Mouse (Mus musculus): Measurements from ENCODE around the gene Kank3.
A peak's percentile ranks its signal among the peaks of the same experiment; 100 is the strongest.
"Not testable (repeated sequence)": the region's sequence is repeated elsewhere in the genome, so short reads cannot be mapped to it uniquely, and the experiment has no call there.

Gene Kank3

GRCm38 (mm10) chr17:33807181-33807888 lies 3.0 kb upstream of the Kank3 start:
- no peak for DNase-seq (ENCODE audit: low spot score)

GRCm38 (mm10) chr17:33808192-33808591 lies 2.1 kb upstream of the Kank3 start:
- DNase-seq (ENCODE audit: low spot score): no peak

DNA sequence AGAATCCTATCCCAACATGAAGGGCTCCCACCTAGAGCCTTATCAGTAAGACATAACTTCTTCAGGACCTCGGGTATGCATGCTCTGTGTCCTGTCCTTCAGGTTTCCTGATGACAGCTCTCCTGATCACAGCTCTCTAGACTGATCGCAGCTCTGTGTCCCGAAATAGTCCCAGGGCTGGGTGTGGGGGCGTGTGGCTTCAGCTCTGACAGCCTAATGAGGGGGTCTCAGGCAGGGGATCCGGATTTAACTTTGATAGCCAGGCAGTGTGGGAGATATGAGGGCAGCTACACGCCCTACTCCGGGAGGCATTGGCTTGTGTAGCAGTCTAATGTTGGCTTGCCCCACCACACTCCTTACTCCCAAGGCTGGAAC lies 810 bp downstream of the Kank3 start:
- no peak for DNase-seq (ENCODE audit: low spot score)

GRCm38 (mm10) chr17:33812475-33812874 lies 2.2 kb downstream of the Kank3 start:
- no peak for DNase-seq (ENCODE audit: low spot score)

DNA sequence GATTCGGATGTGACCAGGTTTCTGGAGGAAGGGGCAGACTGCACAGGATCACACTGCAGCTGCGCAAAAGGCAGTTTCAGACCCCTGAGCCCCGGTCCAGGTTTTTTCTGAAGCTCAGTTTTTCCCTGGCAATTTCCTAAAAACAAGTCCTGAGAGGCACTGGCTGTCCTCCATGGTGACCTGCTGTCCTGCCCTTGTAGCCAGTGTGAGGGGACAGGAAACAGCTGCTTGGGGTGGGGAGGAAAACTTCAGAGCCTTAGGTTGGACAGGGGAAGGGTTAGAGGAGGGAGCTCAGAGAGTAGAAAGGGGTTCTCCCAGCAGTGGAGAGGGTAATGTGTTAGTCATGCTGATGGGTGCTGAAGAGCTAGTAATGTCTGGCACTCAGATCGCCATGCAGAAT lies 2.7 kb downstream of the Kank3 start:
- peak; percentile 64 for DNase-seq (ENCODE audit: low spot score)

DNA sequence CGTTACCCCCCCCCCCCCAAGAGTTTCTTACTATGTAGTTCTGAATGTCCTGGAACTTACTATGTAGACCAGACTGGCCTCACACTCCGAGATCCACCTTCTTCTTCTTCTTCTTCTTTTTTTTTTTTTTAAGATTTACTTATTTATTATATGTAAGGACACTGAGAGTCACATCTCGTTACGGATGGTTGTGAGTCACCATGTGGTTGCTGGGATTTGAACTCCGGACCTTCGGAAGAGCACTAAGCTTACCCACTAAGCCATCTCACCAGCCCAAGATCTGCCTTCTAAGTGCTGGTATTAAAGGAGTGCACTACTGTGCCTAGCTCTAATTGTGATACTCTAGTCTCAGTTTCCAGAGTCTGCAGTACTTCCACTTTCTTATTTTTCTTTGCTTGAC lies 5.1 kb downstream of the Kank3 start:
- DNase-seq (ENCODE audit: low spot score): no peak

DNA sequence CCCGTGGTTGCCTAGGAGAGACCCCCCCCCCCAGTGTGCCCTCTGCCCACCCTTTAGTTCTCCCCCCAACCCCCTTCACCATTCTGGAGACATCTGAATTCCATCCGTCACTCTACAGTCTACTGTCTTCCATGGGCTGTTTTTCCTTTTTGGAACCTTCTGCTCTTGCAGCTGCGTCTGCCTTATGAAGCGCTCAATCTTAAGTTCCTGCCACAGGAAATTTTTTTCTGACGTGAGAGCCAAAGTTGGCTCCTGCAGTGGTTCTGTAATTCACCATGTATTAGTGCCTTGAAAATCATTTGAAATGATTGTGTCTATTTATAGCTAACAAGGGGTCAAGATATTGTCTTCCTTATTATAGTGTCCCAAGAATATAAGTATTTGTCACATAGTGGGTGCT lies 6.3 kb downstream of the Kank3 start:
- DNase-seq (ENCODE audit: low spot score): no peak

DNA sequence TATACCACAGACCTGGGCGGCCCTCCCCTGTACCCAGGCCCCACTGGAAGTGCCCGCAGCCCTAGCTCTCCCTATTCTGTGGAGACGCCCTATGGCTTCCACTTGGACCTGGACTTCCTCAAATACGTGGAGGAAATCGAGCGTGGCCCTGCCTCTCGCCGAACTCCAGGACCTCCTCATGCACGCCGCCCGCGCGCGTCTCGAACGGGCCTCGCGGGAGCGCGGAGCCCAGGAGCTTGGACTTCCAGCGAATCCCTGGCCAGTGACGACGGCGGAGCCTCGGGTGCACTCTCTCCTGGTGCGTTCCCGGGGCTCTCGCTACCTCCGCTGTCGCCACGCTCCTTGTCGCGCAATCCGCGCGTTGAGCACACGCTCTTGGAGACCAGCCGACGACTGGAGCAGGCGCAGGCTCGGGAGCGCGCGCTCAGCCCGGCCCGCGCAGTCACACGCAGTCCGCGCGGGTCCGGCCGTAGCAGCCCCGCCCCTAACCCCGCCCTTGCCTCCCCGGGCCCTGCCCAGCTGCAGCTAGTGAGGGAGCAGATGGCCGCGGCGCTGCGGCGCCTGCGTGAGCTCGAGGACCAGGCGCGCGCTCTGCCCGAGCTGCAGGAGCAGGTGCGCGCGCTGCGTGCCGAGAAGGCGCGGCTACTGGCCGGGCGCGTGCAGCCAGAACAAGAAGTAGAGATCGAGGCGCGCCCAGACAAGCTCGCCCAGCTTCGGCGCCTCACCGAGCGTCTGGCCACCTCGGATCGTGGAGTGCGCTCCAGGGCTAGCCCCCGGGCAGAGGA lies 7.1 kb downstream of the Kank3 start:
- peak; percentile 92 for DNase-seq (ENCODE audit: low spot score)

- DNase-seq (ENCODE audit: low spot score): no peak
Observed at GRCm38 (mm10) chr17:33817969-33818643, 7.8 kb downstream of the Kank3 start.

- DNase-seq (ENCODE audit: low spot score): no peak
Observed at GRCm38 (mm10) chr17:33822436-33822959, 12.2 kb downstream of the Kank3 start.

- DNase-seq (ENCODE audit: low spot score): not testable (repeated sequence)
Observed at GRCm38 (mm10) chr17:33823171-33823570, 12.9 kb downstream of the Kank3 start.

DNA sequence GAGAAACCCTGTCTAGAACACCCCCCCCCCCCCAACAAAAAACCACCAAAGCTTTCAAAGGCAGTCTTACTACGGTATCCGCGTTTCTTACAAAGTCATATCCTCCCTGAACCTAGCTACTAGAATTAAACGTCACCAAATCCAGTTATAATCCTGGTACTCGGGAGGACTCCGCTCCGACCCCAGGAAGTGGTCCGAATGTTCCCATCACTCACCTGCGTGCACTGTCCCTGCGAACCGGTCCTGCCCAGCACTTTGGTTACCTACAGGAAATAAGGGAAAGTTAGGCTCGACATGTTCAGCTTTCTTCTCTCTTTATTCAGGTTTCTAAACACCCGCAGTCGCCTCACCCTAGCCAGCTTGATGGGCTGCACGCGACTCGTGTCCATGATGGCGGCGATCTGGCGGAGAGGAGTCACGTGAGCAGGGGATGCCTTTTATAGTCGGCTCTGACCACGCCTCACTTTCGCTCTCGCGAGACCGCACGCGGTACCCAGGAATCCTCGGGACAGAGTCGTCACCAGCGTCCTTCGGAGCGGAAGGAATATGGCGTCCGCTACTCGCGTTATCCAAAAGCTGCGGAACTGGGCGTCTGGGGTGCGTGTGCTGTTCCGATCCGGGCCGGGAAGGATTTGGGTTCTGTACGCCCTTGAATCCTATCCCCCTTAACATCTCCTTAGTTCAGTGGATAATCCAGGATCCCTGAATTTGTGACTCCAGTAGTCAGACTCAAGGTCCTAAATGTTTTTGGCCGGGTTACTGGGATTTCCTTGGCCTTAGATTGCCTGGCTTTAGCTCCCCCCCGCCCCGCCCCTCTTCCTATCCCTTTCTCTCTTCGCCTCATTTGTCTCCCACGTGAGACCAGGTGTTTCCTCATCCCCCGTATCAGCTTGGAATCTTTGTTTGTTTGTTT lies 14.0 kb downstream of the Kank3 start, which contains the start of the genes Rps28 and Ndufa7:
Rps28 (minus strand) TSS at position 479 of the 913 bp plus-strand sequence.
Ndufa7 (plus strand) TSS at position 489 of the 913 bp plus-strand sequence.
- peak; percentile 97 for DNase-seq (ENCODE audit: low spot score)

- DNase-seq (ENCODE audit: low spot score): not testable (repeated sequence)
Observed at GRCm38 (mm10) chr17:33824997-33825330, 14.6 kb downstream of the Kank3 start.

DNA sequence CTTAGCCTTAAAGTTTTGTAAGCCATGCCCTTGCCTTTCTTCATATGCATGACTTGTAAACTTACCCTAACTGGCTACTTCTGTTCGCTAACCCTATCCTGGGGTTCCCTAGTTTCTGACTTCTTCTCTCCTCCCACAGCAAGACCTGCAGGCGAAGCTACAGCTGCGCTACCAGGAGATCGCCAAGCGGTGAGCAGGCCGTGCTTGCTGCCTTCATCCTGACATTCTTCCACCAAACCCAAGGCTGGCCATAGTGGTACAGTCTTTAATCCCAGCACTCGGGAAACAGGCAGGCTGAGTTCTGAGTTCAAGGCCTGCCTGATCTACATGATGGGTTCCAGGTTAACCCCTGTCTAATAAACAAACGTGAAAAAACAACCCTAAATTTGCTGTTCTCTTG lies 15.1 kb downstream of the Kank3 start:
- no peak for DNase-seq (ENCODE audit: low spot score)

- DNase-seq (ENCODE audit: low spot score): peak; percentile 55
Observed at GRCm38 (mm10) chr17:33826850-33827249, 16.5 kb downstream of the Kank3 start.

DNA sequence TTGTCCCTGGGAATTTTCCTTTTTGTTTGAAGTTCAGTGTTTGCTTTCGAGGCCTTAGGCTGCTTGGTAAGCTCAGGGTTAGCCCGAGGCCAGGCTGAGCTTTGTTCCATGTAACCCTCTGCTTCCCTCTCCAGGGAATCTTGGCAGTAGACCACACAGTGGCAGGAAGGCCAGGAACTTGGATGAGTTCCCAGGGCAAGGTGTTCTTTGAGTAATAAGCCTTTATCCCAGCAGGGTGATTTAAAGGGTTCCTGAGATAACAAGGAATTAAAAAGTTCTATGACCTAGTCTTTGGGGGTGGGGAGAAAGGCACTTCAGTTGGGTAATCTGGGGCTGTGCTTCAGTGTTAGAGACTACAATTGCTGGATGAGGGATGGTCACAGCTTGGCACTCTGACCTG lies 18.6 kb downstream of the Kank3 start:
- peak; percentile 76 for DNase-seq (ENCODE audit: low spot score)

GRCm38 (mm10) chr17:33829561-33829960 lies 19.2 kb downstream of the Kank3 start:
- DNase-seq (ENCODE audit: low spot score): no peak

DNA sequence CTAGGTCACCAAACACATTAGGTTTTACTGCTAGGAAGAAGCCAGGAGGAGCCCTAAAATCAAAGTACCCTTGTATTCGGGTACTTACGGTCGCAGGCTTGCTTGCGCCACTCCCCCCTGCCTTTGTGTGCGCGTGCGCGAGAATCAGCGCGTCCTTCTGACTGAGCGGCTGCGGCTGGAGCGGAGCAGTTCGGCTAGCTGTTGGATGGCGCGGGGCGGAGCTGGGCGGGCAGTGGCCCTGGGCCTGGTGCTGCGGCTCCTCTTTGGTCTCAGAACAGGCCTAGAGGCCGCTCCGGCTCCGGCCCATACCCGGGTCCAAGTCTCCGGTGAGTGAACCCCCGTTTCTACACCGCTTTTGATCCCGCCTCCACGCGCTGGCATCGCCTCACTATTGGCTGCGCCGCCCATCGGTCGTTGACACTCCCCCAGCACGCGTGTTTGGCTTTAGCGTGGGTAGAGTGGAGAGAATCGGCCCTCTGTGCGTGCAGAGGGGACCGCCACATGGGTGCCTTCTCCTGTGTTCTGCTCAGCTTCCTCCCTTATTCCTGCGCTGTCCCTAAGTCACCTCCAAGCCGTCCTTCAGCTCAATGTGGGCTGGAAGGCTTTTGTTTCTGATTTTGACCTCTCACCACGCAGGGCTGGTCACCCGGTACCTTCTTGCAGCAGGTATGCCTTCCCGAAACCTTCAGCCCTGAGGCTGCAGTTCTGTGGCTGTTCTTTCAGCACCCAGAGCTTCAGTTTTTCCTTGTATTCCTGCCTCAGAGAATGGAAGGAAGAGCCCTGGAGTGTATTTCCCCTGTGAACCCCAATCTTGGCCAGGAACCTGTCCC lies 32.9 kb downstream of the Kank3 start, which contains the start of gene Cd320:
Cd320 (plus strand) TSS at position 126 of the 830 bp plus-strand sequence.
- peak; percentile 93 for DNase-seq (ENCODE audit: low spot score)

DNA sequence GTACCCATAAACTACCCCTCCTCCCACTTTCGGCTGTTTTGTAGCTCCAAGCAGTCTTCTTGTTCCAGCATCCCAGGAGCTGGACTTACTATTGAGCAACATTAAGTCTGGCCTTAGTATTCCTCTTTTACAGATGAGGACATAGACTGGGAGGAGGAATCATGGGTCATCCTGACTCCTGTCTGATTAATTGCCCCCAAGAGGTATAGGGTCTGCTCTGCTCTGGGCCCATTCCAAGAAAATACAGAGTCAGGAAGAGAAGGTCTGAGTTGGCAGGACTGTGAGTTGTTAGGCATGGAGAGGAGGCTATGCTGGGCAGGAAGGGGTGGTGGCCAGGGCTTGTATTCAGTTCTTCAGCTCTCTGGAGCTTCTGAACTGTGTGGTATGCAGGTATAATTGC lies 33.9 kb downstream of the Kank3 start:
- no peak for DNase-seq (ENCODE audit: low spot score)

GRCm38 (mm10) chr17:33848139-33848538 lies 37.8 kb downstream of the Kank3 start:
- no peak for DNase-seq (ENCODE audit: low spot score)

GRCm38 (mm10) chr17:33851331-33851730 lies 41.0 kb downstream of the Kank3 start:
- DNase-seq (ENCODE audit: low spot score): no peak
